Mouse (Mus musculus): ENCODE measurements at regions not wholly inside any gene's neighbourhood (a gene's known extent, or its start where the extent isn't known, plus 50 kb on each side); places are given as distances from the start of the nearest gene placed in this dataset.

DNA sequence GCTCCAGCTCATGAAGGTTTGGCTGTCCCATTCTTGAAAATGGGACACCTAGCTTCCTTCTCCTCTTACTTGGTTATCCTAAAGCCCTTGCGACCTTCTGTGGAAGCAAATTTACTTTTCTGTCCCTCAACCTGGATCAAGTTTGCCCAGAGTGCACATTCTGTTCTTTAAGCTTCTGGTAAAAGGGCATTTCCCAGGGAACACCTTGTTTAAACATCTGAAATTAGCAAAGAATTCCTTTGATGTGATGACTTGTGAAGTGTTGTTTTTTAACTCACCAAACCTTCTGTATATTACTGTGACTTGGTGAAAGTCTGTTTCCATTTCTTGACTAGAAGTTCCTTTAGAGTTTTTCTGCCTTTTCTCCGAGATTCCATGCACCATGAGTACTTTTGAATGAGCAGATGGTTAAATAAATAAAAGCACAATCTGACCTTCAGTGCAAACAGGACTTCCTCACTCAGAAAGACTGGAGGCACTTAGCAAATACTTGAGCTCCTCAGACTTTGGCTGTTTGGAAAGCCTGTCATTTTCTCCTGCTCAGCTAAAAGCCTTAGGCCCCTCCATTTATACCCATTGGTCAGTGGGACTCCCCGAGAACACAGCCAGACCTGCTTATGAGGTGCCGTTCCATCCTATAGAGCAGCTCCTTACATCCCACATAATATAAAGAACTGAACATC is 69.3 kb upstream of the Rprm start:
- no peak for DNase-seq (ENCODE audit: extremely low read depth, insufficient read length, low spot score)

- no peak for DNase-seq (ENCODE audit: extremely low read depth, insufficient read length, low spot score)
Observed at GRCm38 (mm10) chr2:54158689-54159630, 73.6 kb upstream of the Rprm start.

GRCm38 (mm10) chr2:54177549-54177948 is 92.2 kb upstream of the Rprm start:
- DNase-seq (ENCODE audit: extremely low read depth, insufficient read length, low spot score) = peak; percentile 22

DNA sequence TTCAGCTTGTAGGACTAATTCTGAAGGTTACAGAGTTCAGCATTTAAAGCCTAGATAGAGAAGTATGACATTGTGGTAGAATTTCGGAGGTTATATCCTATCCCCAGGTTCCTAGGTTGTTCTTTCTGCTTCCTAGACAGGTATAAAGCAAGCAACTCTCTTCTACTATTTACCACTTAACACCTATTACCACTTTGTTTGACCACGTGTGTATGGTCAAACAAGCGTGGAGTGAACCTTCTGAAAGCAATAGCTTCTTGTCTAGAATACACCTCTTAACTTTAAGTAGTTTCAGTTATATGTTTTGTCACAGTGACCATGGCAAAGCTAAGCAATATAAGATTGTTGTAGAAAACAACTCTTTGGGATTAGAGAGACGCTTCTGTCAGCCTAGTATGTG is 105.5 kb upstream of the Rprm start:
- no peak for DNase-seq (ENCODE audit: extremely low read depth, insufficient read length, low spot score)

GRCm38 (mm10) chr2:54198343-54198742 is 113.0 kb upstream of the Rprm start:
- DNase-seq (ENCODE audit: extremely low read depth, insufficient read length, low spot score) = no peak

- DNase-seq (ENCODE audit: extremely low read depth, insufficient read length, low spot score) = no peak
Observed at GRCm38 (mm10) chr2:54215597-54215996, 130.2 kb upstream of the Rprm start.

DNA sequence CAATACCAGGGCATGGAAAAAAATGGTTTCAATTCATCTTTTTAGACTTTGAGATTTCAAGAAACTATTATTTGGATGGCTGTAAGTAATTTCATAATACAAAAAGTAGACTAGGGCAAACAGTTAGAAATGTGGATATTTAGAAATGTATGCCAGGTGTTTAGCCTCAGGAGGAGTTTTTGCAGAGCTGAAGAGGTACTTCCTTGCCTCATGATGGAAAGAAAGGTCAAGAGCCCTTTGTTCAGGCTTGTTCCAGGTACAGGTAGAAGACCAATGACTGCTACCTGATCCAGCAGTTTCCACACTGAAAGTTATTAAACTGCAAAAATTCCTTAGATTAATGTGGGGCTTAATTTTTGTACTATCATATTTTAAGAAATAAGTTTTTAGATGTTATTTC is 143.3 kb upstream of the Rprm start:
- DNase-seq (ENCODE audit: extremely low read depth, insufficient read length, low spot score) = no peak

DNA sequence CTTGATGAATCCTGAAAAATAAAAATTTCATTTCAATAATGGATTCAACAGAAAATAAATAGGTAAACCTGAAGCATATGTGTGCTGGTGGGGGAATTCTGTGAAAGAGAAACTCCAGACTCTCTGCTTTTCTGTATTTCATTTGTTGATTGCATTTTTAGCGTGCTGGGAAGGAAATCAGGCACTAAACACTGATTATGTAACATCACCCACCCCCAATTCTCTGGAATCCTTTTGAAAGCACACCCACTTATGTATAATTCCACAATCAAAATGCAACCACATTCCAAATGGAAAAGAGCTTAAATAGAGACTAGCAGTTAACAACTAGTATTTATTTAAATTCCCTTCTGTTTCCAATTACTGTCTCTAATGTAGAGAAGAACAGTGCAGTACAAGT is 143.7 kb upstream of the Rprm start:
- no peak for DNase-seq (ENCODE audit: extremely low read depth, insufficient read length, low spot score)

DNA sequence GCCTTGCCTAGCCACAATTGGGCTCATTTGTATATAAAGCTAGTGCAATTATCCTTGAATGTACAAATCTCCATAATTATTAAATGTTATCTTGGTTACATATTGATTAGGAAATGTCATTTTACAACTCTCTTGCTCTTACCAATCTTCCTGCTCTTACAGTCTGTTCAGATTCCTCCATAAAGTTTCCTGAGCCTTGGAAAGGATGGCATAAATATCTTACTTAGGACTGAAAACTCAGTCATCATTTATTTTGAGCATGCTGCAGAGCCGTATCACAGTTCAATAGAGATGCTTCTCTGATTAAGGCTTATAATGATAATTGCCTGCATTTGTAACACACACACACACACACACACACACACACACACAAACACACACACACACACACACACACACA is 151.4 kb upstream of the Rprm start:
- DNase-seq (ENCODE audit: extremely low read depth, insufficient read length, low spot score) = no peak

DNA sequence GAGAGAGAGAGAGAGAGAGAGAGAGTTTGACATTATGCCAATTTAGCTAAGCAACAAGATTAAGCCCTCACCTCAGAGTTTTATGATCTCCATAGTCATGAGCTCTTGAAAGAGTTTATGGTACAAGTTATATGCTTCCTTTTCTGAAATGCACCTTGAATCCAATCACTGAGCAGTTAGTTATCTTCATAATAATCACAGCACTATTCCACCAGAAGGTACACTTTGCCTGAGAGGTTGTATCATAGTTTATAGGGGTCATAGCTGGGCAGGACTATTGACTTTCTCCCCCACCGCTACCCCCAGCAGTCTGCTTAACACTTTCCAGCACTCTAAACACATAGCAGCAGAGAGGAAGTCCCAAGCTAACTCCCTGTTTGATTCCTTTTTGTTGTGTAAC is 151.8 kb upstream of the Rprm start:
- no peak for DNase-seq (ENCODE audit: extremely low read depth, insufficient read length, low spot score)

GRCm38 (mm10) chr2:54264773-54265452 is 171.2 kb upstream of the Galnt13 start:
- DNase-seq (ENCODE audit: extremely low read depth, insufficient read length, low spot score) = no peak

DNA sequence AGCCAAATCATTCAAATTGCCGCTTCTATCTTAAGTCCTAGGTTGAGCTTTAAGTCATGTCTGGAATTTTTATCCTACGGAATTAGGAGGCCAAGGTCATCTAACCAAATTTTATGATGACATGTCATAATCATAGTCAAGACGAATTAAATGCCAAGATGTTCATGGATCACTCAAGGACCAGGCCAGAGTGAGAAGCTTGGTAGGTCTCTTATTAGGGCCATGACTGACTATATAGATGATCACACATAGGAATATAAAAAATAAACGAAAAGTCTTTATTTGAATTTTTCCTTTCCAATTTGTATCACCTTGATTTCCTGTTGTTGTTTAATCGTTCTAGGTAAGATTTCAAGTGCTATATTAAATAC is 170.7 kb upstream of the Galnt13 start:
- no peak for DNase-seq (ENCODE audit: extremely low read depth, insufficient read length, low spot score)

DNA sequence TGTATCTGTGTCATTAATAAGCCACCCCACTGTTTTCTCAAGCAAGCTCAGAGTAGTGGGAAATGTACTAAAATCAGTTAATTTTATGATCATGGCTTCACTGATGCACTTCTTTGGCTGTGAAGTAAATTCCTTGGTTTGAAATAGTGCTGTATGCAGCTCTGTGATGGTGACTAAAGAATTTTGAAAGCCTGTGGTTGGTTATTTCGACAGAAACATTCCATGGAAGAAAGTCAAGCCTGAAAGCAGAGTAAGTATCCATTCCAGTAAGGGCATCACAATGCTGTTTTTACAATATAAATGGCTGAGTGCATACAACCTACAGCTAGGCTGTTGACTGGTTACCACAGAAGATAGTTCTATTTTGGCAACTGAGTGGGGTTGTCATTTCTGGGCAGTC is 154.2 kb upstream of the Galnt13 start:
- peak; percentile 66 for DNase-seq (ENCODE audit: extremely low read depth, insufficient read length, low spot score)

- DNase-seq (ENCODE audit: extremely low read depth, insufficient read length, low spot score) = peak; percentile 63
Observed at GRCm38 (mm10) chr2:54283876-54284275, 152.2 kb upstream of the Galnt13 start.

- no peak for DNase-seq (ENCODE audit: extremely low read depth, insufficient read length, low spot score)
Observed at GRCm38 (mm10) chr2:54305473-54305872, 130.6 kb upstream of the Galnt13 start.

DNA sequence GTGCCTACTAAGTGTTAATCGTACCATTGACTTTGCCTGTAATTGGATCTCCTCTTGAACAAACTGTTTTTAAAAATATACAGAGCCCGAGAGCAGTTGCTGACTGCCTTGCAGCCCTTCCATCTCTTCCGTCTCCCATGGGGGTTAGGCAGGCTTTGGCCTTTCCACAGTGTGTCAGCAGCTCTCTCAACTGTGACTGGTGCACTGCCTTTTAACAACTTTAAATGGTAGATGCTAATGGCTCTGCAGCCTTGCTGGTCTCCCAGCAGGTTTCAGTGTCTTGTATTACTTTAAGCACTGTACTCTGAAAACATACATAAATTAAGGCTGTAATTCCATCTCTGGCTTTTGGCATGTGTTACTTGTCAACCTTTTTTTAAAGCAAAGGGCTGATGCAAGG is 117.6 kb upstream of the Galnt13 start:
- no peak for DNase-seq (ENCODE audit: extremely low read depth, insufficient read length, low spot score)

DNA sequence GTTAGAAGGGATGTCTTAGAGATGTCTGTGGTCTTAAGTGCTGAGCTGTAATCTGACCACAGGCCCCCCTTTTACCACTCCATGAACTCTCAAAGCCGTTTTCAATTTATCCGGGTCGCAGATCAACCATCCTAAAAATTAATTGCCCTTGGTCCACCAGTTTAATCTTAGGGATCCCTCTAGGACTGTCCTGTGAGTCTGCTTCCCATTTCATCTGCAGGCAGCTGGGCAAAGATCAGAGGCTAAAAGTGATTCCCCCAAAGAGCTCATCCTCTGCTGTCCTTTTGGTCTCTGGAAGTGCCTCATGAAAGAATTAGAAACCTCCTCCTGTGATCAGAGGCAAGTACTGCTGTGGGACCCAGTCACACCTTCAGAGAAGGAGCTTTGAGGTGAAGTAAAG is 69.2 kb upstream of the Galnt13 start:
- no peak for DNase-seq (ENCODE audit: extremely low read depth, insufficient read length, low spot score)

DNA sequence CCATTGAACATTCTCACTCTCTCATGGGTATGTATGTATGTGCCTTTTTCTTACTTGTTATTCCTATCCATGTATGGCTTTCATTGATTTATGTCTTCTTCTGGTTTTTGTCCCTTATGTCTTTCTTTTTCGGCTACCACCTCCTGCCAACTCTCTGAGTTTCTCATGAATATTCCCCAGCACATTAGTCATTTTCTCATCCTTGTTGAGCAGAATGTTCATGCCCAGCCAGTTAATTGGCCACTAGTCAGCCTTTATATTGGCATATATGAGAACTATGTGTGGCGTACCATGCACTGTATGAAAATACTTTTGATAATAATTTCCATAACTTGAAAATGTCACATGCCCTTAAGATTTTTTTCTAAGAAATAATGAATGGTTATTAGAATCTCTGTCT is 56.8 kb upstream of the Galnt13 start:
- DNase-seq (ENCODE audit: extremely low read depth, insufficient read length, low spot score) = no peak
